Mouse (Mus musculus) MEL (cell line): ENCODE measurements around the gene Fcrla. TPM values are rescaled to one million over a fixed set of nuclear protein-coding genes. Genes with fewer than 3 reads are reported as not detected.

Experiments
- DNase-seq: peaks from one replicate; pipeline ENCODE4 v3.0.0; 2011; ENCODE audit warnings: low read depth, low spot score
- H3K27ac ChIP-seq: 2 replicates; pipeline ENCODE4 v1.5.1; 2012; ENCODE audit warnings: low read depth, mild to moderate bottlenecking, control low read depth, low read length, moderate library complexity; ENCODE audit not compliant: control insufficient read depth
- H3K27me3 ChIP-seq, 2 experiments: fragments of 150-350 bp in 1 of 2; sonication (generic) in 1 of 2; 2 replicates each; pipeline ENCODE4 v1.6.1; 2012; ENCODE audit warnings: low read length in 2 of 2, mild to moderate bottlenecking in 2 of 2, improper control_type of control experiment in 1 of 2, moderate library complexity in 1 of 2; ENCODE audit not compliant: insufficient read depth in 2 of 2, control insufficient read depth in 1 of 2
- H3K36me3 ChIP-seq, 2 experiments: 2 replicates each; pipeline ENCODE4 v1.6.1; 2012 to 2014; ENCODE audit warnings: low read length in 2 of 2, improper control_type of control experiment in 1 of 2, inconsistent platforms in 1 of 2, mild to moderate bottlenecking in 1 of 2; ENCODE audit not compliant: insufficient read depth in 2 of 2, control insufficient read depth in 1 of 2
- H3K4me1 ChIP-seq, 2 experiments: fragments of 150-350 bp in 1 of 2; sonication (generic) in 1 of 2; 2 replicates each; pipeline ENCODE4 v1.6.1; 2012; ENCODE audit warnings: low read length in 2 of 2, improper control_type of control experiment in 1 of 2, mild to moderate bottlenecking in 1 of 2; ENCODE audit not compliant: insufficient read depth in 2 of 2, control insufficient read depth in 1 of 2
- H3K4me3 ChIP-seq, 2 experiments: fragments of 150-350 bp in 1 of 2; sonication (generic) in 1 of 2; 2 replicates each; pipeline ENCODE4 v1.5.1; 2012; ENCODE audit warnings: low read depth in 2 of 2, low read length in 2 of 2, mild to moderate bottlenecking in 2 of 2, moderate library complexity in 2 of 2, control low read depth in 1 of 2, improper control_type of control experiment in 1 of 2; ENCODE audit not compliant: control insufficient read depth in 1 of 2, insufficient read depth in 1 of 2
- H3K79me2 ChIP-seq: 2 replicates; pipeline ENCODE4 v1.6.1; 2012; ENCODE audit warnings: mild to moderate bottlenecking, low read length, moderate library complexity; ENCODE audit not compliant: control insufficient read depth, poor library complexity, insufficient read depth
- H3K9ac ChIP-seq: 2 replicates; pipeline ENCODE4 v1.6.1; 2012; ENCODE audit warnings: low read depth, mild to moderate bottlenecking, control low read depth, low read length, moderate library complexity; ENCODE audit not compliant: control insufficient read depth, poor library complexity, severe bottlenecking
- H3K9me3 ChIP-seq: fragments of 150-350 bp; sonication (generic); replicated peaks from 2 replicates; pipeline ENCODE4 v1.6.1; 2012; ENCODE audit warnings: mild to moderate bottlenecking, low read length, improper control_type of control experiment, moderate library complexity; ENCODE audit not compliant: insufficient read depth
- BHLHE40 ChIP-seq: IDR thresholded peaks from 2 replicates; pipeline ENCODE4 v1.6.1; 2012; ENCODE audit warnings: low read depth, mild to moderate bottlenecking, inconsistent platforms, low read length, improper control_type of control experiment, borderline replicate concordance
- CTCF ChIP-seq, 3 experiments: IDR thresholded peaks in 2 of 3; conservative IDR thresholded peaks in 1 of 3; 2 replicates each; pipeline ENCODE4 v1.5.1; 2011 to 2012; ENCODE audit warnings: low read length in 3 of 3, low read depth in 2 of 3, mild to moderate bottlenecking in 2 of 3, improper control_type of control experiment in 1 of 3, inconsistent platforms in 1 of 3, mixed read lengths in 1 of 3, moderate library complexity in 1 of 3; ENCODE audit not compliant: control insufficient read depth in 1 of 3, insufficient read depth in 1 of 3, poor library complexity in 1 of 3, severe bottlenecking in 1 of 3
- E2F4 ChIP-seq: IDR thresholded peaks from 2 replicates; pipeline ENCODE4 v1.6.1; 2011; ENCODE audit warnings: low read depth, low read length, improper control_type of control experiment, borderline replicate concordance
- GABPA ChIP-seq: IDR thresholded peaks from 2 replicates; pipeline ENCODE4 v1.6.1; 2012; ENCODE audit warnings: low read depth, mild to moderate bottlenecking, inconsistent platforms, low read length, improper control_type of control experiment, moderate library complexity
- GATA1 ChIP-seq: IDR thresholded peaks from 2 replicates; pipeline ENCODE4 v1.6.1; 2011; ENCODE audit warnings: low read depth, low read length, improper control_type of control experiment
- HCFC1 ChIP-seq: IDR thresholded peaks from 2 replicates; pipeline ENCODE4 v1.6.1; 2012; ENCODE audit warnings: low read depth, mild to moderate bottlenecking, inconsistent platforms, low read length, improper control_type of control experiment, moderate library complexity
- JUND ChIP-seq: IDR thresholded peaks from 2 replicates; pipeline ENCODE4 v1.6.1; 2011; ENCODE audit warnings: low read depth, mild to moderate bottlenecking, improper control_type of control experiment, low read length
- KAT2A ChIP-seq: conservative IDR thresholded peaks from 2 replicates; pipeline ENCODE4 v1.6.1; 2012; ENCODE audit warnings: low read depth, low read length, improper control_type of control experiment, inconsistent platforms
- MAFK ChIP-seq: IDR thresholded peaks from 2 replicates; pipeline ENCODE4 v1.6.1; 2011; ENCODE audit warnings: low read depth, mild to moderate bottlenecking, low read length, improper control_type of control experiment, borderline replicate concordance
- MAX ChIP-seq: IDR thresholded peaks from 2 replicates; pipeline ENCODE4 v1.6.1; 2011; ENCODE audit warnings: low read length, improper control_type of control experiment
- MYB ChIP-seq: IDR thresholded peaks from 2 replicates; pipeline ENCODE4 v1.6.1; 2011; ENCODE audit warnings: mild to moderate bottlenecking, low read depth, low read length, improper control_type of control experiment
- NRF1 ChIP-seq: IDR thresholded peaks from 2 replicates; pipeline ENCODE4 v1.6.1; 2014; ENCODE audit warnings: low read depth, mild to moderate bottlenecking, inconsistent platforms, low read length, improper control_type of control experiment, moderate library complexity; ENCODE audit not compliant: poor library complexity, insufficient read depth, severe bottlenecking
- POLR2A ChIP-seq, 2 experiments: IDR thresholded peaks; 2 replicates each; pipeline ENCODE4 v1.6.1; 2011 to 2012; ENCODE audit warnings: low read length in 2 of 2, mild to moderate bottlenecking in 2 of 2, control low read depth in 1 of 2, improper control_type of control experiment in 1 of 2, low read depth in 1 of 2, moderate library complexity in 1 of 2; ENCODE audit not compliant: control insufficient read depth in 1 of 2, insufficient read depth in 1 of 2, poor library complexity in 1 of 2
- POLR2AphosphoS2 ChIP-seq: IDR thresholded peaks from 2 replicates; pipeline ENCODE4 v1.6.1; 2011; ENCODE audit warnings: low read length, improper control_type of control experiment
- POLR2AphosphoS5 ChIP-seq: IDR thresholded peaks from 2 replicates; pipeline ENCODE4 v1.6.1; 2012; ENCODE audit warnings: low read depth, borderline replicate concordance, mild to moderate bottlenecking, inconsistent platforms, low read length, moderate library complexity, mixed read lengths
- RAD21 ChIP-seq: IDR thresholded peaks from 2 replicates; pipeline ENCODE4 v1.6.1; 2011; ENCODE audit warnings: mild to moderate bottlenecking, low read depth, low read length, improper control_type of control experiment
- SIN3A ChIP-seq: IDR thresholded peaks from 2 replicates; pipeline ENCODE4 v1.6.1; 2012; ENCODE audit warnings: low read length, improper control_type of control experiment, inconsistent platforms
- SMC3 ChIP-seq: IDR thresholded peaks from 2 replicates; pipeline ENCODE4 v1.6.1; 2011; ENCODE audit warnings: low read depth, low read length, improper control_type of control experiment
- TAL1 ChIP-seq: IDR thresholded peaks from 2 replicates; pipeline ENCODE4 v1.6.1; 2012; ENCODE audit warnings: mild to moderate bottlenecking, inconsistent platforms, low read length, moderate library complexity, mixed read lengths
- TCF12 ChIP-seq: IDR thresholded peaks from 2 replicates; pipeline ENCODE4 v1.6.1; 2014; ENCODE audit warnings: low read depth, mild to moderate bottlenecking, inconsistent platforms, low read length, improper control_type of control experiment, moderate library complexity
- USF1 ChIP-seq: IDR thresholded peaks from 2 replicates; pipeline ENCODE4 v1.6.1; 2014; ENCODE audit warnings: low read depth, mild to moderate bottlenecking, inconsistent platforms, low read length, improper control_type of control experiment, moderate library complexity
- ZC3H11A ChIP-seq: IDR thresholded peaks from 2 replicates; pipeline ENCODE4 v1.6.1; 2012; ENCODE audit warnings: low read depth, mild to moderate bottlenecking, inconsistent platforms, low read length, improper control_type of control experiment
- ZKSCAN1 ChIP-seq: IDR thresholded peaks from 2 replicates; pipeline ENCODE4 v1.6.1; 2012; ENCODE audit warnings: low read depth, mild to moderate bottlenecking, inconsistent platforms, low read length, improper control_type of control experiment, moderate library complexity
- ZNF384 ChIP-seq: IDR thresholded peaks from 2 replicates; pipeline ENCODE4 v1.6.1; 2012; ENCODE audit warnings: low read depth, mild to moderate bottlenecking, inconsistent platforms, low read length, improper control_type of control experiment
- polyA plus RNA-seq, 2 experiments: library from polyadenylated mRNA; stranded (reverse) in 1 of 2; unstranded in 1 of 2; fragments of >175 nt in 1 of 2; fragments of >200 nt in 1 of 2; gene quantifications; 2 replicates each; pipeline versions ENCODE4 v1.2.1 to v1.2.4; 2012; ENCODE audit warnings: low replicate concordance in 2 of 2, low read depth in 1 of 2; ENCODE audit not compliant: insufficient read length in 2 of 2, insufficient read depth in 1 of 2, missing spikeins in 1 of 2
- total RNA-seq: library from RNA; depleted of rRNA; stranded (reverse); fragments of 300-350 nt; gene quantifications from 2 replicates; pipeline ENCODE4 v1.2.3, GENCODE M21; 2012

The Fcrla gene
- total and polyA plus RNA-seq, 3 experiments = 0.12 to 0.18 TPM; not detected in 1

- DNase-seq = no peak
- Histone ChIP-seq H3K36me3 (peaks cover 0 to 20% of the 10 kb centered on the region in 2 experiments; a peak in 2 of 4 replicates), H3K9me3 (no peaks in the 10 kb centered on the region), H3K79me2 (no peaks in the 10 kb centered on the region), H3K27me3 (no peaks in the 10 kb centered on the region), H3K27ac (peak overlapping the region; percentile 18; the same call in 1 of the 2 replicates), H3K9ac (no peak overlapping the region), H3K4me3 (no peak overlapping the region), H3K4me1 (peaks cover 7 to 25% of the 10 kb centered on the region in 2 experiments)
- TF ChIP-seq USF1 (no peak), MYB (no peak), CTCF (IDR thresholded peaks at IDR 0.05 in 2 of 3, conservative IDR thresholded peaks at IDR 0.05 in 1 of 3; ENCODE audit: control insufficient read depth in 1 of 3, insufficient read depth in 1 of 3, low read depth in 2 of 3, low read length in 3 of 3, poor library complexity in 1 of 3, severe bottlenecking in 1 of 3) (no peak), ZKSCAN1 (no peak), NRF1 (no peak), ZC3H11A (no peak), MAFK (no peak), JUND (no peak), SMC3 (no peak), HCFC1 (no peak), ZNF384 (no peak), TAL1 (no peak)
These were observed 45.1 kb upstream of the Fcrla start for GRCm38 (mm10) chr1:170972494-170972893.

DNA sequence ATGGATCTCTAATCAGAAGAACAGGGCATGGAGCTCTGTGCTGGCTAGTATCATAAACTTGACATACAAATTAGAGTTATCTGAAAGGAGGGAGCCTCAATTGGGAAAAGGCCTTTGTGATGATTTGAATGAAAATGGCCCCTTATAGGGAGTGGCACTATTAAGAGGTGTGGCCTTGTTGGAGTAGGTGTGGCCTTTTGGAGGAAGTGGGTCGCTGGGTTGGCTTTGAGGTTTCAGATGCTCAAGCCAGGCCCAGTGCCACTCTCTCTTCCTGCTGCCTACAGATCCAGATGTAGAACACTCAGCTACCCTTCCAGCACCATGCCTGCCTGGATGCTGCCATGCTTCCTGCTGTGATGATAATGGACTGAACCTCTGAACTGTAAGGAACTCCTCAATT lies 41.2 kb upstream of the Fcrla start:
- Histone ChIP-seq H3K36me3 (peaks cover 0 to 14% of the 10 kb centered on the region in 2 experiments; a peak in 2 of 4 replicates), H3K4me1 (peaks cover 2 to 12% of the 10 kb centered on the region in 2 experiments), H3K9ac (no peak overlapping the region), H3K27me3 (no peaks in the 10 kb centered on the region), H3K27ac (no peak overlapping the region), H3K79me2 (no peaks in the 10 kb centered on the region), H3K4me3 (no peak overlapping the region), H3K9me3 (no peaks in the 10 kb centered on the region)
- no peak for DNase-seq
- TF ChIP-seq SMC3 = no peak
- TF ChIP-seq MAX = no peak
- TF ChIP-seq KAT2A = no peak
- no peak for TF ChIP-seq POLR2AphosphoS5
- TF ChIP-seq GABPA = no peak
- TF ChIP-seq POLR2A (IDR thresholded peaks at IDR 0.05; ENCODE audit: control insufficient read depth in 1 of 2, insufficient read depth in 1 of 2, low read depth in 1 of 2, low read length in 2 of 2, poor library complexity in 1 of 2) = no peak
- TF ChIP-seq ZKSCAN1 = no peak
- no peak for TF ChIP-seq POLR2AphosphoS2
- TF ChIP-seq TAL1 = no peak
- no peak for TF ChIP-seq SIN3A
- TF ChIP-seq HCFC1 = no peak
- TF ChIP-seq JUND = no peak
- TF ChIP-seq ZC3H11A = no peak
- TF ChIP-seq TCF12 = no peak
- no peak for TF ChIP-seq E2F4
- no peak for TF ChIP-seq RAD21
- TF ChIP-seq BHLHE40 = no peak
- TF ChIP-seq GATA1 = no peak
